Mouse (Mus musculus) G1E (cell line): ENCODE measurements around the gene Akr1b8.
"Not testable (repeated sequence)": the region's sequence is repeated elsewhere in the genome, so short reads cannot be mapped to it uniquely, and the experiment has no call there.

Experiments used
- CTCF ChIP-seq: IDR thresholded peaks from 2 replicates; pipeline ENCODE4 v1.5.1; 2012; ENCODE audit warnings: low read depth, low read length, inconsistent platforms, mixed read lengths
- GATA1 ChIP-seq: IDR thresholded peaks from 2 replicates; pipeline ENCODE4 v1.6.1; 2012; ENCODE audit warnings: borderline replicate concordance, low read length, inconsistent platforms, mixed read lengths
- GATA2 ChIP-seq: IDR thresholded peaks from 2 replicates; pipeline ENCODE4 v1.6.1; 2012; ENCODE audit warnings: low read depth, low read length, inconsistent platforms, borderline replicate concordance
- POLR2AphosphoS5 ChIP-seq: IDR thresholded peaks from 2 replicates; pipeline ENCODE4 v1.6.1; 2012; ENCODE audit warnings: low read depth, low read length, inconsistent platforms; ENCODE audit not compliant: insufficient replicate concordance
- TAL1 ChIP-seq: conservative IDR thresholded peaks from 2 replicates; pipeline ENCODE4 v1.6.1; 2012; ENCODE audit warnings: low read depth, low read length, inconsistent platforms, mixed read lengths

DNA sequence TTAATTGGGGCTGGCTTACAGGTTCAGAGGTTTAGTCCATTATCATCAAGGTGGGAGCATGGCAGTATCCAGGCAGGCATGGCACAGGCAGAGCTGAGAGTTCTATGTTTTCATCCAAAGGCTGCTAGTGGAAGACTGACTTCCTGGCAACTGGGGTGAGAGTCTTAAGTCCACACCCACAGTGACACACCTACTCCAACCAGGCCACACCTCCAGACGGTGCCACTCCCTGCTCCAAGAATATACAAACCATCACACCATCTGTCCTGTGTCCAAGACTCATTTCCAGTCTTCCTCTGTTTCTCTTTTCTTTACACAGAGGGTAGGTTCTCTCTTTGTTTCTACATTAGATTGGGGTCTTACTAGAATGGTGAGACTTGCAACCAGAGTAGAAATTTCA is 59.5 kb downstream of the Akr1b8 start:
- not testable (repeated sequence) for TF ChIP-seq CTCF, GATA1, TAL1, POLR2AphosphoS5, GATA2
